28 mouse cellular contexts compared by ENCODE assay signal in genomic region chr13:14290016-14290415, GRCm38 (mm10).
"Had no signal": no experiment of that assay in that cellular context is flagged by ENCODE, and none has a peak within 500 bp of the region (broad histone marks: within the 10 kb centered on the region; RNA-seq: fewer than 3 reads in every experiment).

No protein-coding gene starts in this region.

- DNase-seq: gastrocnemius, adult 2 months; gastrocnemius, postnatal 10 days; gastrocnemius, postnatal 25 days; heart, adult 18-20 months; heart, postnatal 10 days; heart, postnatal 4 days; kidney, adult 11 months; kidney, adult 2 months; kidney, adult 9 months; kidney, postnatal 14 days; kidney, postnatal 36 days; liver; liver, embryonic 13.5 days had no signal

- H3K27ac ChIP-seq: gastrocnemius, adult 2 months; heart, embryonic 10.5 days; hindbrain, embryonic 10.5 days; hindbrain, embryonic 12.5 days; hindbrain, embryonic 14.5 days; intestine, embryonic 15.5 days; kidney, embryonic 15.5 days; kidney, postnatal 0 days; left cerebral cortex, adult 2 months; limb, embryonic 10.5 days; limb, embryonic 12.5 days; liver, embryonic 13.5 days; liver, embryonic 15.5 days had no signal

- ATAC-seq: hindbrain, embryonic 16.5 days; inflammation-experienced regulatory T-cells, adult 6 months; intestine, embryonic 15.5 days had no signal

- H3K27me3 ChIP-seq: heart, embryonic 12.5 days; hindbrain, embryonic 12.5 days; intestine, embryonic 15.5 days; kidney, embryonic 15.5 days; limb, embryonic 12.5 days; liver, embryonic 13.5 days; liver, embryonic 15.5 days had no signal

- H3K9me3 ChIP-seq: heart, embryonic 10.5 days; heart, embryonic 12.5 days; hindbrain, embryonic 10.5 days; hindbrain, embryonic 12.5 days; intestine, embryonic 15.5 days; kidney, embryonic 15.5 days; limb, embryonic 10.5 days; limb, embryonic 12.5 days; liver, embryonic 13.5 days; liver, embryonic 15.5 days had no signal

- H3K4me2 ChIP-seq: heart, embryonic 12.5 days; hindbrain, embryonic 12.5 days; hindbrain, embryonic 14.5 days; intestine, embryonic 15.5 days; kidney, embryonic 15.5 days; limb, embryonic 12.5 days; liver, embryonic 11.5 days; liver, embryonic 13.5 days; liver, embryonic 15.5 days had no signal

- H3K36me3 ChIP-seq: heart, embryonic 10.5 days; heart, embryonic 12.5 days; hindbrain, embryonic 10.5 days; intestine, embryonic 15.5 days; kidney, embryonic 15.5 days; limb, embryonic 10.5 days; limb, embryonic 12.5 days; liver, embryonic 13.5 days; liver, embryonic 15.5 days had no signal

- H3K9ac ChIP-seq: heart, embryonic 12.5 days; hindbrain, embryonic 12.5 days; hindbrain, embryonic 14.5 days; intestine, embryonic 15.5 days; kidney, embryonic 15.5 days; limb, embryonic 12.5 days; liver, embryonic 13.5 days; liver, embryonic 15.5 days had no signal

- H3K4me3 ChIP-seq: gastrocnemius, adult 2 months; heart, embryonic 10.5 days; heart, embryonic 12.5 days; hindbrain, embryonic 10.5 days; hindbrain, embryonic 12.5 days; intestine, embryonic 15.5 days; kidney, embryonic 15.5 days; left cerebral cortex, adult 2 months; limb, embryonic 10.5 days; limb, embryonic 12.5 days; liver, embryonic 13.5 days; liver, embryonic 15.5 days had no signal

- H3K4me1 ChIP-seq: heart, embryonic 10.5 days; heart, embryonic 12.5 days; hindbrain, embryonic 10.5 days; hindbrain, embryonic 12.5 days; intestine, embryonic 15.5 days; kidney, embryonic 15.5 days; limb, embryonic 10.5 days; limb, embryonic 12.5 days; liver, embryonic 13.5 days; liver, embryonic 15.5 days had no signal
